Mouse (Mus musculus) testis, adult 2 months (tissue): ENCODE results near the gene Il11ra1. TPM values are rescaled to one million over a fixed set of nuclear protein-coding genes. Genes with fewer than 3 reads are reported as not detected.
"Not testable (repeated sequence)": the region's sequence is repeated elsewhere in the genome, so short reads cannot be mapped to it uniquely, and the experiment has no call there.

Experiments used
- H3K27ac ChIP-seq: fragments of 200-500 bp; 2 replicates; pipeline ENCODE4 v1.5.1; 2012; ENCODE audit warnings: low read depth, low read length; ENCODE audit not compliant: control insufficient read depth, insufficient read depth
- H3K27me3 ChIP-seq: fragments of 200-500 bp; 2 replicates; pipeline ENCODE4 v1.6.1; 2012; ENCODE audit warnings: mild to moderate bottlenecking, low read length, moderate library complexity; ENCODE audit not compliant: control insufficient read depth, insufficient read depth
- H3K36me3 ChIP-seq: fragments of 200-500 bp; 2 replicates; pipeline ENCODE4 v1.6.1; 2012; ENCODE audit warnings: mild to moderate bottlenecking, low read length; ENCODE audit not compliant: control insufficient read depth, insufficient read depth
- H3K4me1 ChIP-seq: fragments of 200-500 bp; 2 replicates; pipeline ENCODE4 v1.6.1; 2012; ENCODE audit warnings: low read length; ENCODE audit not compliant: control insufficient read depth, insufficient read depth
- H3K4me3 ChIP-seq: fragments of 200-500 bp; 2 replicates; pipeline ENCODE4 v1.5.1; 2012; ENCODE audit warnings: low read depth, mild to moderate bottlenecking, low read length, moderate library complexity, mixed read lengths; ENCODE audit not compliant: control insufficient read depth
- CTCF ChIP-seq: fragments of 200-500 bp; IDR thresholded peaks from 2 replicates; pipeline ENCODE4 v1.5.1; 2012; ENCODE audit warnings: low read depth, mild to moderate bottlenecking, inconsistent platforms, low read length, moderate library complexity; ENCODE audit not compliant: control insufficient read depth, insufficient read depth, insufficient replicate concordance
- POLR2A ChIP-seq: fragments of 200-500 bp; IDR thresholded peaks from 2 replicates; pipeline ENCODE4 v1.6.1; 2012; ENCODE audit warnings: low read depth, mild to moderate bottlenecking, inconsistent platforms, low read length, moderate library complexity; ENCODE audit not compliant: control insufficient read depth
- polyA plus RNA-seq: library from polyadenylated mRNA; depleted of rRNA; stranded (reverse); fragments of >200 nt; gene quantifications from 2 replicates; pipeline ENCODE4 v1.2.3, GENCODE M21; 2012

Il11ra1 gene
- polyA plus RNA-seq, 1 experiment, result 11.0 TPM

- H3K27ac ChIP-seq, H3K4me3 ChIP-seq, H3K36me3 ChIP-seq, H3K4me1 ChIP-seq, H3K27me3 ChIP-seq: not testable (repeated sequence)
- TF ChIP-seq CTCF, result peak; percentile 64; the same call in 1 of the 2 replicates
Measured at GRCm38 (mm10) chr4:41696930-41697841, 2.6 kb upstream of the Il11ra1 start, which contains the start of gene Cntfr. Gene Cntfr (minus strand): TSS chr4:41697089.

- H3K4me3 ChIP-seq, H3K4me1 ChIP-seq, H3K27ac ChIP-seq, H3K27me3 ChIP-seq, H3K36me3 ChIP-seq: not testable (repeated sequence)
Measured at GRCm38 (mm10) chr4:41698421-41699016, 1.3 kb upstream of the Il11ra1 start.

GRCm38 (mm10) chr4:41700224-41700623, 435 bp downstream of the Il11ra1 start:
- H3K4me3 ChIP-seq, H3K27me3 ChIP-seq, H3K4me1 ChIP-seq, H3K27ac ChIP-seq, H3K36me3 ChIP-seq: not testable (repeated sequence)

GRCm38 (mm10) chr4:41702226-41702625, 2.4 kb downstream of the Il11ra1 start:
- H3K36me3 ChIP-seq, H3K4me1 ChIP-seq, H3K27ac ChIP-seq, H3K4me3 ChIP-seq, H3K27me3 ChIP-seq: not testable (repeated sequence)

- no peak overlapping the region for H3K27ac ChIP-seq
- TF ChIP-seq POLR2A, result no peak
- H3K4me3 ChIP-seq, result no peak overlapping the region
- H3K27me3 ChIP-seq, result no peaks in the 10 kb centered on the region
- H3K36me3 ChIP-seq, result no peaks in the 10 kb centered on the region
- no peaks in the 10 kb centered on the region; the same call in 1 of the 2 replicates for H3K4me1 ChIP-seq
Measured at GRCm38 (mm10) chr4:41704651-41705050, 4.9 kb downstream of the Il11ra1 start.

GRCm38 (mm10) chr4:41705922-41706754, 6.3 kb downstream of the Il11ra1 start:
- TF ChIP-seq CTCF, result no peak
- no peak for TF ChIP-seq POLR2A
- Histone ChIP-seq H3K4me1 (no peaks in the 10 kb centered on the region; the same call in 1 of the 2 replicates), H3K27me3 (no peaks in the 10 kb centered on the region), H3K36me3 (no peaks in the 10 kb centered on the region), H3K4me3 (no peak overlapping the region), H3K27ac (no peak overlapping the region)

- H3K4me3 ChIP-seq, result no peak overlapping the region
- H3K27me3 ChIP-seq, result no peaks in the 10 kb centered on the region
- TF ChIP-seq POLR2A (no peak), CTCF (peak; percentile 46; the same call in 1 of the 2 replicates)
- no peak overlapping the region for H3K27ac ChIP-seq
- H3K36me3 ChIP-seq, result no peaks in the 10 kb centered on the region
- peaks cover 4% of the 10 kb centered on the region for H3K4me1 ChIP-seq
Measured at GRCm38 (mm10) chr4:41707011-41707535, 7.3 kb downstream of the Il11ra1 start.
